Mouse (Mus musculus) limb, embryonic 15.5 days (tissue): ENCODE results near the gene Nav3. TPM values are rescaled to one million over a fixed set of nuclear protein-coding genes. Genes with fewer than 3 reads are reported as not detected.

Source experiments
- ATAC-seq: fragments of 200-750 bp; cut with Nextera tagmentation; 2 replicates; pipeline ENCODE4 v1.8.0; 2017; ENCODE audit warnings: low read depth, moderate TSS enrichment; ENCODE audit not compliant: insufficient number of reproducible peaks, low FRiP score, low TSS enrichment
- H3K27ac ChIP-seq: fragments of 300-500 bp; sonication (generic); 2 replicates; pipeline ENCODE4 v1.5.1; 2015; ENCODE audit warnings: moderate library complexity, mild to moderate bottlenecking, inconsistent platforms
- H3K27me3 ChIP-seq: fragments of 300-500 bp; sonication (generic); 2 replicates; pipeline ENCODE4 v1.6.1; 2015; ENCODE audit warnings: inconsistent platforms
- H3K36me3 ChIP-seq: fragments of 300-500 bp; sonication (generic); 2 replicates; pipeline ENCODE4 v1.6.1; 2015; ENCODE audit warnings: inconsistent platforms
- H3K4me1 ChIP-seq: fragments of 300-500 bp; sonication (generic); 2 replicates; pipeline ENCODE4 v1.6.1; 2015; ENCODE audit warnings: inconsistent platforms
- H3K4me2 ChIP-seq: fragments of 300-500 bp; sonication (generic); 2 replicates; pipeline ENCODE4 v1.6.1; 2015; ENCODE audit warnings: mild to moderate bottlenecking, inconsistent platforms
- H3K4me3 ChIP-seq: fragments of 300-500 bp; sonication (generic); 2 replicates; pipeline ENCODE4 v1.5.1; 2015; ENCODE audit warnings: mild to moderate bottlenecking, inconsistent platforms
- H3K9ac ChIP-seq: fragments of 300-500 bp; sonication (generic); 2 replicates; pipeline ENCODE4 v1.6.1; 2015; ENCODE audit warnings: inconsistent platforms
- H3K9me3 ChIP-seq: fragments of 300-500 bp; sonication (generic); 2 replicates; pipeline ENCODE4 v1.6.1; 2016; ENCODE audit warnings: inconsistent platforms
- WGBS: fragments of 180-500 bp; shearing (Covaris S2); methylation state at CpG from one replicate; pipeline ENCODE4 v1.1.7; 2015; 5-methylcytosine and 5-hydroxymethylcytosine counted together
- polyA plus RNA-seq: library from polyadenylated mRNA; unstranded; fragments of >200 nt; fragmentation: Nextera tagmentation; extraction: Ambion mirVana; gene quantifications from 2 replicates; pipeline ENCODE4 v1.2.1, GENCODE M21; 2015

Gene Nav3
- polyA plus RNA-seq, 1 experiment from 2014 or later = 8.8 TPM

DNA sequence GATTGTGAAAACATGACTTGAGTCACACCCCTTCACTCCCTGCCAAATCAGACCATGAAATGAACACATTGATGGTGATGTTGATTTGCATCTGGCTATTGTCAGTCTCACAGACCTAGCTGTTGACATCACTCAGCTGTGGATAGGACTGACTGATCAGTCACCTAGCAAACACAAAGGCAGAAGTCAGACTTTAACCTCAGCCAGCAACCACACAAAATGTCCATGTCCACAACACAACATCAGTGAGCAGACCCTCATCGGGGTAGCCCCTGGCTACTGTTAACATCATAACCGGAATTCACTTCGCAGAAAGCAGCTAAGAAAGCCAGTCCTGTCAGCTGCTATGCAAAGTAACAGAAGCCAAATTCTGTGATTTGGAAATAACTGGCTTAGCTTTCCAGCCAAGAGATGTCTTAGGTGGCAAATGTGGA is 213.9 kb downstream of the Nav3 start:
- no peak for ATAC-seq
- Histone ChIP-seq H3K4me2 (no peak overlapping the region), H3K9ac (no peak overlapping the region), H3K9me3 (no peaks in the 10 kb centered on the region), H3K4me3 (no peak overlapping the region), H3K4me1 (no peaks in the 10 kb centered on the region), H3K36me3 (no peaks in the 10 kb centered on the region), H3K27ac (no peak overlapping the region), H3K27me3 (no peaks in the 10 kb centered on the region)
- WGBS = 84% methylated on average over 3 of the region's 3 CpGs

DNA sequence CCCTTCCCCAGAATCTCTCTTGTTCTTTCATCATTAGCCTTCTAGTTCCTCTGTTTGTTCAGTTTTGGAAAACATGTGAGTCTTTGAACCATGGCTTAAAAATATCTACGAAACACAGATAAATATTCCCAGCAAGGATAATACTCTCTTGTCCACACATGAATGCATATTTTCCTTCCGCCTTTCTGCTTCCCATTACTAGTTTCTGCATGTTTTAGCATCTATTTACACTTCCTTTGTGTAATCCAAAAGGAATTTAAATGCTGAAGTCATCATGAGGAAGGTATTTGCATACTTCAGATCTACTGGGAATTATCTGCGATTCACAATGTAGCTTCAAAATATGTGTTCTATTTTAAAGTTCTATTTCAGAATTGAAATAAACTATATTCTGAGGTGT is 215.3 kb downstream of the Nav3 start:
- 71% methylated on average over 3 of the region's 3 CpGs for WGBS
- Histone ChIP-seq H3K27ac (no peak overlapping the region), H3K36me3 (no peaks in the 10 kb centered on the region), H3K27me3 (no peaks in the 10 kb centered on the region), H3K9me3 (no peaks in the 10 kb centered on the region), H3K9ac (no peak overlapping the region), H3K4me2 (no peak overlapping the region), H3K4me1 (no peaks in the 10 kb centered on the region), H3K4me3 (no peak overlapping the region)
- no peak for ATAC-seq

DNA sequence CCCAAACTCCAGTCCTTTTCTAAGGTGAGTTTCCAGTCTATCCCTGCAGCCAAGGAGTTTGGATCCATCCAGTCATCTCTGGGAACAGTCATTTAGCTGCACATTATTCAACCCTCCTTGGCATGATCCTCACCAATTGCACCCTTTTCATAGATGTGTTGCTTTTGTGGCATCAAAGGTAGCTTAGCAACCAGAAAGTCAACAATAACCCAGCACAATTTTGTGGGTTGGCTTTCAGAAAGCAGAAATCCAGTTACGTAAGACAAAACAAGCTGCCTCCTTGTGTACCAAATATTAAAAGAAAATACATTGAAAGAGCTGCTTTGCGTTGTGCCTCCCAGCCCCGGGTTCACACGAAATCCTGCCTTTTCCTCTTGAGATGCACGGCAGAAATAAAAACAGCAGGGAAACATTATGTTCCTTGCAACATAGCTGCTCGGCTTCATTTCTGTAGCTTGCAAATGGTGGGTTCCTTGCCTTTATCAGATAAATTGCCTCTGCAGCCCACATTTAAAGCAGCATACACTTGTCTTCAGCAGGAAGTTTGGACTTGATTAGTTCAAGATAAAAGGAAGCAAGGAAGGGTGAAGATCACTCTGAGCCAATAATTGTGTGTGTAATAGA is 222.6 kb downstream of the Nav3 start:
- Histone ChIP-seq H3K4me1 (no peaks in the 10 kb centered on the region), H3K9ac (no peak overlapping the region), H3K27me3 (no peaks in the 10 kb centered on the region), H3K27ac (no peak overlapping the region), H3K4me2 (no peak overlapping the region), H3K4me3 (no peak overlapping the region), H3K36me3 (no peaks in the 10 kb centered on the region), H3K9me3 (no peaks in the 10 kb centered on the region)
- 52% methylated on average over 6 of the region's 6 CpGs for WGBS
- no peak for ATAC-seq

DNA sequence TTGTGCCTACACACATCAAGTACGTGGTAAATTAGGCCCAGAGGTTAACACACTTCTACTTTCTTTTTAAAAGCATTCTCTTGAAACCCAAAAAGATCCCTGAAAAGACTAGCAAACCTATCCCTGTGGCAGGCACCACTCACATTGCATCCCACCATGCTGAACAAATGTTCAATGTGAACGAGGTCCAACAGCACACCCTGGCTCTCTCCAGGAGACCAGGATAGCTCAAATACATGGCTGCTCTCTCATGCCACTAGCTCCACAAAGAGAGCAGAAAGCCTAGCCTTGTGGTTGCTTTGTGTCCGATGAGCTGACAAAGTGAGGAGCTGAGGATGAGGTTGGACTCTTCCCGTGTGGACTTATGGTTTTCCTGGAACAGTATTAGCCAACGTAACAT is 249.6 kb downstream of the Nav3 start:
- no peak for ATAC-seq
- no peaks in the 10 kb centered on the region for H3K4me1 ChIP-seq

DNA sequence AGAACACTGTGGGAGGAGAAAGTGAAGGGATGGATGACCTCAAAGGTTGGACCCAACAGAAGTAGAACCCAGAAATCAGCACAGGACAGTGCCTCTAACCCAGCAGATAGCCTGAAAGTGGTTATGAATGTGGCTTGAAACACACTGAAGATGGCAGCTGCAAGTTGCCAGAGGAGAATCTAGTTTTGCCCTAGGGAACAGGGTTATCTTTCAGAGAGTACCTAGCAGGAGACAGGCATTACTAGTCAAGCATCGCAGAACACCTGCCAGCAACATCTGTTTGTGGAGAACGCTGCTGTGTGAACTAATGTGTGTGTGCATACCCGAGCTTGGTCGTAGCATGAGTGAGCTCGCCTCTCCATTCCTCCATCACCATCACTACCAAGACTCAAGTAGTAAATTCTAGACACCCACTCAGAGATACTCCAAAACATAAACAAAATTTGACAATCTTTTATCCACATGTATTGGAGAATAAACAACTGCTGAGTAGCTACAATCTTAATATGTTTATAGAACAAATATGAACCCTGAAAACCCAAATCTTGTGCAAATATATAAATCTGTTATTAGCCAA is 251.8 kb downstream of the Nav3 start:
- ATAC-seq = no peak
- H3K4me1 ChIP-seq = no peaks in the 10 kb centered on the region
- H3K36me3 ChIP-seq = no peaks in the 10 kb centered on the region
- no peaks in the 10 kb centered on the region for H3K27me3 ChIP-seq
- no peak overlapping the region for H3K9ac ChIP-seq
- no peak overlapping the region for H3K4me2 ChIP-seq
- no peak overlapping the region for H3K27ac ChIP-seq
- no peak overlapping the region for H3K4me3 ChIP-seq
- no peaks in the 10 kb centered on the region for H3K9me3 ChIP-seq
- 77% methylated on average over 5 of the region's 5 CpGs for WGBS

More for the DNA sequence above, 249.6 kb downstream of the Nav3 start:
- H3K4me2 ChIP-seq = no peak overlapping the region
- H3K9ac ChIP-seq = no peak overlapping the region
- WGBS = 81% methylated on average over 5 of the region's 5 CpGs
- H3K27ac ChIP-seq = no peak overlapping the region
- H3K36me3 ChIP-seq = no peaks in the 10 kb centered on the region
- H3K4me3 ChIP-seq = no peak overlapping the region
- H3K27me3 ChIP-seq = no peaks in the 10 kb centered on the region
- no peaks in the 10 kb centered on the region for H3K9me3 ChIP-seq

DNA sequence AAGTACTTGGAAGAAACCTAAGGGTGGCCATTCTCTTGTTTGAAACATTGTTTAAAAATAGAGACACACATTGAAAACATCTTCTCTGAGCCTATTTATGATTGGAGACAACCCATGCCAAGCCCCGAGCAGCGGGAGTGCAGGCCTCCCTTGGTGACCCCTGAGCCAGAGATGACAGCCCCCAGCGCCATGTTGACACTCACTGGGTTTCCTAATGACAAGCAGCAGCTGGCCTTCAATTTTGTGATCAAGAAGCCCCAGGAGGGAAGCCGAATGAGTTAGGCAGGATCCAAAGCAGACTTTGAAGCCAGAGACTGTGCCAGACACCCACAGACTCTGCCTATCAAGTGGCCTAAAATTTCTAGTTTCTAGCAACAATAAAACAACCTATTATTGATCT is 263.1 kb downstream of the Nav3 start:
- WGBS = 38% methylated on average over 4 of the region's 4 CpGs
- no peaks in the 10 kb centered on the region for H3K36me3 ChIP-seq
- H3K9me3 ChIP-seq = no peaks in the 10 kb centered on the region
- H3K27ac ChIP-seq = no peak overlapping the region
- no peak overlapping the region for H3K9ac ChIP-seq
- H3K4me1 ChIP-seq = no peaks in the 10 kb centered on the region
- H3K27me3 ChIP-seq = no peaks in the 10 kb centered on the region
- no peak overlapping the region for H3K4me3 ChIP-seq
- ATAC-seq = no peak
- no peak overlapping the region for H3K4me2 ChIP-seq

DNA sequence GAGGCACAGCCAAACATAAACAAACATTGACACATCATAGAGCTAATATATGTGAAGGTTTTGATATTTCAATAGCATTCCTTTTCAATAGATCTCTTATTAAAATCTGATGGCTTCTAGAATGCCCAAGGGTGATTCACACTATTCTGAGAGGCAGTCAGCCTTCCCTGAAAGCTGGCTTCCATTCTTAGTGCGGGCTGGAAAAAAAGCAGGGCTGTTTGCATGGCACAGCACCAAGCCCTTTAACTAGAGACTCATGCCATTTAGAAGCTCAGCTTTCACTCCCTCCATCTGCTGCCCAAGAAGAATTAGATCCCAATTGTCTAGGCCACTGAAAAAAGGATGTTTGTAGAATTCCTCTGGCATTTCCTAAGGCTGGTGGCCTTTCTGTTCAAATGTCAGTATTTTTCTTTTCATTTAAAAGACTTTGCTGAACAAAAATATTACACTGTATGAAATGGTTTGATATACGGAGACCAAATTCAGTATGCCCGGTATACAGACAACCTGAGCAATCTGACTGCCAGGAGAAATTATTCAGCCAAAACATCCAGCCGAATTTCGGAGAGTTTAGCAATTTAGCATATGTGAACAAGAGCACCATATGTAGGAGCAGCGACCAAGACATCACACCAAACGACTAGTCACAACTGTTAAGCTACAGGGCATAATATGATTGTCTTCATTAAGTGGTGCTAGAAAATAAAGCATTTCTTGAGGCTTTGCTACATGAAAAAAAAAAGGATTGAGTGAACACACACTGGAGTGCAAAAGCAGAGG is 263.8 kb downstream of the Nav3 start:
- H3K4me2 ChIP-seq = no peak overlapping the region
- no peaks in the 10 kb centered on the region for H3K4me1 ChIP-seq
- H3K27ac ChIP-seq = no peak overlapping the region
- H3K27me3 ChIP-seq = no peaks in the 10 kb centered on the region
- 66% methylated on average over 7 of the region's 7 CpGs for WGBS
- no peak for ATAC-seq
- H3K36me3 ChIP-seq = no peaks in the 10 kb centered on the region
- H3K9me3 ChIP-seq = no peaks in the 10 kb centered on the region
- no peak overlapping the region for H3K9ac ChIP-seq
- no peak overlapping the region for H3K4me3 ChIP-seq

DNA sequence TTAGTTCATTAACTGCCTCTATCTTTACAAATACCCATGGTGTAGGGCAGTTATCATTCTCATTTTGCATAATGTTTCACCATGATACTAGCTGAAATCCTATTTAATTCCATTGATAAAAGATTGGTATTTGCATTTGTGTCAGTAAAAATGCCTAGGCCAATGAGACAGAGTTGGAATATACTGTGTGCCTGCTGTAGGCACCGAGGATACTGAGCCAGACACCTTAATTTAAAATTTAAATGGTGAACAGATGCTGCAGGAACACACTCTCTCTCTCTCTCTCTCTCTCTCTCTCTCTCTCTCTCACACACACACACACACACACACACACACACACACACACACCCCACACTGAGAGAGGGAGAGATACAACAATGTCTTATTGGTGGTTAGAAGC is 269.8 kb downstream of the Nav3 start:
- H3K4me1 ChIP-seq = no peaks in the 10 kb centered on the region
- no peak overlapping the region for H3K9ac ChIP-seq
- no peak overlapping the region for H3K4me3 ChIP-seq
- WGBS = 52% methylated on average over 1 of the region's 1 CpGs
- no peaks in the 10 kb centered on the region for H3K27me3 ChIP-seq
- H3K9me3 ChIP-seq = no peaks in the 10 kb centered on the region
- ATAC-seq = no peak
- H3K4me2 ChIP-seq = no peak overlapping the region
- no peaks in the 10 kb centered on the region for H3K36me3 ChIP-seq
- H3K27ac ChIP-seq = no peak overlapping the region

DNA sequence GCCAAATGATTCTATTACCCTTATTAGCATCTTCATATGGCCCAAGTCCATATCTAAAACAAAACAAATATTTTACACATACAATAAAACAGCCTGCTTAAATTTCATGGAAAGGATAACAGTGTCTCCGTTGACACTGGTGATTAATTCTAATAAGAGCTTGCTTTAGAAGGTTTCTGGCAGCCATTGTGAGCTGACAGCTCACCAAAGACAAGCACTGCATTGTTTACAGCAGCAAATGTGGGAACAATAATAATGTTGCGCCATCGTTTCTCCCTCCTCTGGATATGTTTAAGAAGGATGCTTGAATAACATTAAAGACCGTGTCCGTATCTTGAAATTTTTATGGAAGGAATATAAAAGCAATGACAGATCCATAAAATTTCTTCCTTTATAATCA is 280.1 kb downstream of the Nav3 start:
- H3K4me3 ChIP-seq = no peak overlapping the region
- H3K4me1 ChIP-seq = no peaks in the 10 kb centered on the region
- no peak overlapping the region for H3K9ac ChIP-seq
- WGBS = 65% methylated on average over 5 of the region's 5 CpGs
- no peak for ATAC-seq
- no peaks in the 10 kb centered on the region for H3K27me3 ChIP-seq
- H3K36me3 ChIP-seq = no peaks in the 10 kb centered on the region
- no peaks in the 10 kb centered on the region for H3K9me3 ChIP-seq
- no peak overlapping the region for H3K4me2 ChIP-seq
- H3K27ac ChIP-seq = no peak overlapping the region

DNA sequence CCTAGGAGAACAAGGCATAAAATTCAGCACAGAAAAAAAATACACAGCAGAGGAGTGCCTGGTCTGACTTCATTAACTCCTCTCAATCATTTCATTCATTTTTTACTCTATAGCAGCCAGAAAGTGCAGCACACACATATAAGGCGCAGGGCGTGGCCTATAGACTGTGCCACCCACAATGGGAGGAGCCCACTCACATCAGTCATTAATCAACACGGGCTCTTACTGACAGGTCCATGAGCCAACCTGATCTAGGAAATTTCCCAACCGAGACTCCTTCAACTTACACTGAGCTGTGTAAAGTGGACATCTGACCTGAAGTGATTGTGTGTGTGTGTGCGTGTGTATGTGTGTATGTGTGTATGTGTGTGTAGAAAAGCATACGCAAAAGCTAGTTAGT is 286.6 kb downstream of the Nav3 start:
- H3K9me3 ChIP-seq = no peaks in the 10 kb centered on the region
- ATAC-seq = no peak
- H3K27ac ChIP-seq = no peak overlapping the region
- H3K4me1 ChIP-seq = no peaks in the 10 kb centered on the region
- 82% methylated on average over 6 of the region's 6 CpGs for WGBS
- no peak overlapping the region for H3K4me2 ChIP-seq
- no peak overlapping the region for H3K4me3 ChIP-seq
- H3K9ac ChIP-seq = no peak overlapping the region
- no peaks in the 10 kb centered on the region for H3K27me3 ChIP-seq
- H3K36me3 ChIP-seq = no peaks in the 10 kb centered on the region

DNA sequence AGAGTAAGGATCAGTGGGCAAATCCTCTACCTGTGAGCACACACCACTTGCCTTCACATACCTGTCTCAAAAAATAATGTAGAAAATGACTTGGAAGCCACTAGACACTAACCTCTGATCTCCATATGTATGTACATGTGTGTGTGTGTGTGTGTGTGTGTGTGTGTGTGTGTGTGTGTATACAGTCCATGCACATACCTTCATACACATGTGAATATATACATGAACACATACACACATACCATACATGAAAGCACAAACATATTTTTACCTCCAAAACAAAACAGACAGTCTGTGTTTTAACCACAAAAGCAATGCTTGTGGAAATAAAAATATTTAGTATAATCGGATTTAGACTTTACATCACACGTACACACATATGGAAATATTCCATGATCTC is 287.1 kb downstream of the Nav3 start:
- Histone ChIP-seq H3K9me3 (no peaks in the 10 kb centered on the region), H3K9ac (no peak overlapping the region), H3K27ac (no peak overlapping the region), H3K36me3 (no peaks in the 10 kb centered on the region), H3K4me3 (no peak overlapping the region), H3K4me2 (no peak overlapping the region), H3K27me3 (no peaks in the 10 kb centered on the region), H3K4me1 (no peaks in the 10 kb centered on the region)
- ATAC-seq = no peak
- 74% methylated on average over 2 of the region's 2 CpGs for WGBS

DNA sequence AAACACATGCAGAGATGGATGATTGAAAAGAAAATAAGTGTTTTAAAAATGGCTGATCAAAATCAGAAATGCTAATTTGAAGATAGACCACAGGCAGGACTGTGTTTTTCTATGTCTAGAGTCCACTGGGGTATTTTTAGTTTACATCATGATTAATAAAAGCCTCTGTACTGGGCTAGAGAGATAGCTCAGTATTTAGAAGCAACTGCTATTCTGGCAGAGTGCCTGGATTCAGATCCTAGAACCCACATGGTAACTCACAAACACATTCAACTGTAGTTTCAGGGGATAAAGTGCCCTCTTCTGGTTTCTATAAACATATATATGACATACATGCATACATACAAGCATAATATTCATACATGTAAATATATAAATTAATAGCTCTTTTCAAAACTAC is 293.4 kb downstream of the Nav3 start:
- Histone ChIP-seq H3K36me3 (no peaks in the 10 kb centered on the region), H3K27ac (no peak overlapping the region), H3K9me3 (no peaks in the 10 kb centered on the region), H3K4me2 (no peak overlapping the region), H3K4me3 (no peak overlapping the region), H3K9ac (no peak overlapping the region), H3K27me3 (no peaks in the 10 kb centered on the region), H3K4me1 (no peaks in the 10 kb centered on the region)
- ATAC-seq = no peak
